Mouse (Mus musculus) cerebellum, postnatal 14 days (tissue): Measurements from ENCODE around the gene Slc22a23.

Experiments used
- DNase-seq, 2 experiments: peaks; one replicate each; pipeline ENCODE4 v3.0.0; 2021; ENCODE audit warnings: mixed read lengths in 2 of 2

Slc22a23 gene

GRCm38 (mm10) chr13:34299351-34300333 is 45.3 kb downstream of the Slc22a23 start:
- DNase-seq: no peak

- DNase-seq: no peak
Observed at GRCm38 (mm10) chr13:34298674-34299073, 46.3 kb downstream of the Slc22a23 start.

- no peak for DNase-seq
Observed at GRCm38 (mm10) chr13:34298061-34298460, 46.9 kb downstream of the Slc22a23 start.

GRCm38 (mm10) chr13:34295787-34296435 is 49.1 kb downstream of the Slc22a23 start:
- DNase-seq: no peak

- DNase-seq: no peak
Observed at GRCm38 (mm10) chr13:34294212-34294611, 50.8 kb downstream of the Slc22a23 start.

GRCm38 (mm10) chr13:34292042-34292441 is 52.9 kb downstream of the Slc22a23 start:
- no peak for DNase-seq

GRCm38 (mm10) chr13:34290346-34290745 is 54.6 kb downstream of the Slc22a23 start:
- no peak for DNase-seq

GRCm38 (mm10) chr13:34289567-34289966 is 55.4 kb downstream of the Slc22a23 start:
- no peak for DNase-seq

- DNase-seq: no peak
Observed at GRCm38 (mm10) chr13:34288129-34288528, 56.9 kb downstream of the Slc22a23 start.

GRCm38 (mm10) chr13:34287601-34288083 is 57.3 kb downstream of the Slc22a23 start:
- DNase-seq: no peak

- no peak for DNase-seq
Observed at GRCm38 (mm10) chr13:34281360-34281759, 63.6 kb downstream of the Slc22a23 start.

- no peak for DNase-seq
Observed at GRCm38 (mm10) chr13:34278759-34279270, 66.2 kb downstream of the Slc22a23 start.

GRCm38 (mm10) chr13:34278288-34278701 is 66.7 kb downstream of the Slc22a23 start:
- peak in 1 of 2 experiments; percentile 14 for DNase-seq

- no peak for DNase-seq
Observed at GRCm38 (mm10) chr13:34277611-34278010, 67.4 kb downstream of the Slc22a23 start.

GRCm38 (mm10) chr13:34277001-34277400 is 68.0 kb downstream of the Slc22a23 start:
- DNase-seq: peak in 1 of 2 experiments; percentile 23

- no peak for DNase-seq
Observed at GRCm38 (mm10) chr13:34274890-34275289, 70.1 kb downstream of the Slc22a23 start.

GRCm38 (mm10) chr13:34274417-34274816 is 70.6 kb downstream of the Slc22a23 start:
- DNase-seq: no peak

- DNase-seq: no peak
Observed at GRCm38 (mm10) chr13:34272275-34273054, 72.5 kb downstream of the Slc22a23 start.

- DNase-seq: peak in 1 of 2 experiments; percentile 6
Observed at GRCm38 (mm10) chr13:34271665-34272064, 73.3 kb downstream of the Slc22a23 start.

GRCm38 (mm10) chr13:34270886-34271602 is 73.9 kb downstream of the Slc22a23 start:
- DNase-seq: no peak

- no peak for DNase-seq
Observed at GRCm38 (mm10) chr13:34269376-34269991, 75.5 kb downstream of the Slc22a23 start.
